Mouse (Mus musculus) kidney, embryonic 16.5 days (tissue): ENCODE results near the gene Scaper. TPM values are rescaled to one million over a fixed set of nuclear protein-coding genes. Genes with fewer than 3 reads are reported as not detected.
A peak's percentile ranks its signal among the peaks of the same experiment; 100 is the strongest.

Source experiments
- ATAC-seq: fragments of 200-750 bp; cut with Nextera tagmentation; 2 replicates; pipeline ENCODE4 v1.8.0; 2017; ENCODE audit warnings: moderate TSS enrichment; ENCODE audit not compliant: low FRiP score, low TSS enrichment
- H3K27ac ChIP-seq: fragments of 300-500 bp; sonication (generic); 2 replicates; pipeline ENCODE4 v1.5.1; 2014; ENCODE audit warnings: low read length
- H3K27me3 ChIP-seq: fragments of 300-500 bp; sonication (generic); 2 replicates; pipeline ENCODE4 v1.6.1; 2014; ENCODE audit warnings: low read length, control low read depth, mixed read lengths; ENCODE audit not compliant: insufficient read depth
- H3K36me3 ChIP-seq: fragments of 300-500 bp; sonication (generic); 2 replicates; pipeline ENCODE4 v1.6.1; 2014; ENCODE audit warnings: low read length, control low read depth, mixed read lengths; ENCODE audit not compliant: insufficient read depth
- H3K4me1 ChIP-seq: fragments of 300-500 bp; sonication (generic); 2 replicates; pipeline ENCODE4 v1.6.1; 2014; ENCODE audit warnings: low read length, control low read depth, mixed read lengths; ENCODE audit not compliant: insufficient read depth
- H3K4me2 ChIP-seq: fragments of 300-500 bp; sonication (generic); replicated peaks from 2 replicates; pipeline ENCODE4 v1.6.1; 2014; ENCODE audit warnings: low read depth, low read length
- H3K4me3 ChIP-seq: fragments of 300-500 bp; sonication (generic); 2 replicates; pipeline ENCODE4 v1.5.1; 2014; ENCODE audit warnings: mild to moderate bottlenecking, low read length
- H3K9ac ChIP-seq: fragments of 300-500 bp; sonication (generic); replicated peaks from 2 replicates; pipeline ENCODE4 v1.6.1; 2014; ENCODE audit warnings: low read length
- H3K9me3 ChIP-seq: fragments of 300-500 bp; sonication (generic); 2 replicates; pipeline ENCODE4 v1.6.1; 2016; ENCODE audit warnings: low read length, control low read depth
- WGBS: fragments of 180-500 bp; shearing (Covaris S2); extraction: QIAGEN DNeasy Blood & Tissue Kit; methylation state at CpG from one replicate; pipeline ENCODE4 v1.1.7; 2014; 5-methylcytosine and 5-hydroxymethylcytosine counted together
- polyA plus RNA-seq: library from polyadenylated mRNA; unstranded; fragments of >200 nt; fragmentation: Nextera tagmentation; extraction: Ambion mirVana; gene quantifications from 2 replicates; pipeline ENCODE4 v1.2.1, GENCODE M21; 2015

The Scaper gene
- polyA plus RNA-seq, 1 experiment from 2014 or later = 8.8 TPM

GRCm38 (mm10) chr9:55560960-55561359 is 377.0 kb downstream of the Scaper start:
- no peaks in the 10 kb centered on the region for H3K27me3 ChIP-seq
- H3K36me3 ChIP-seq = no peaks in the 10 kb centered on the region
- H3K4me2 ChIP-seq = no peak overlapping the region
- ATAC-seq = no peak
- no peak overlapping the region for H3K9ac ChIP-seq
- no peaks in the 10 kb centered on the region for H3K9me3 ChIP-seq
- 100% methylated on average over 1 of the region's 1 CpGs for WGBS
- no peaks in the 10 kb centered on the region for H3K4me1 ChIP-seq
- no peak overlapping the region for H3K27ac ChIP-seq
- H3K4me3 ChIP-seq = no peak overlapping the region

GRCm38 (mm10) chr9:55554986-55555385 is 382.9 kb downstream of the Scaper start:
- Histone ChIP-seq H3K4me3 (no peak overlapping the region), H3K4me2 (no peak overlapping the region), H3K9me3 (no peaks in the 10 kb centered on the region), H3K9ac (no peak overlapping the region), H3K27me3 (peaks cover 6% of the 10 kb centered on the region), H3K36me3 (no peaks in the 10 kb centered on the region), H3K4me1 (no peaks in the 10 kb centered on the region), H3K27ac (no peak overlapping the region)
- 62% methylated on average over 1 of the region's 1 CpGs for WGBS
- no peak for ATAC-seq

- Histone ChIP-seq H3K4me3 (no peak overlapping the region), H3K4me1 (peaks cover 20% of the 10 kb centered on the region), H3K9ac (no peak overlapping the region), H3K27me3 (peaks cover 62% of the 10 kb centered on the region), H3K9me3 (no peaks in the 10 kb centered on the region), H3K36me3 (no peaks in the 10 kb centered on the region), H3K27ac (no peak overlapping the region), H3K4me2 (no peak overlapping the region)
- ATAC-seq = no peak; the same call in 1 of the 2 replicates
- WGBS = 3% methylated on average over 16 of the region's 16 CpGs
Observed at GRCm38 (mm10) chr9:55549302-55549890, 388.5 kb downstream of the Scaper start.

GRCm38 (mm10) chr9:55548871-55549270 is 389.0 kb downstream of the Scaper start:
- ATAC-seq = no peak
- H3K27me3 ChIP-seq = peaks cover 67% of the 10 kb centered on the region
- H3K9me3 ChIP-seq = no peaks in the 10 kb centered on the region
- WGBS = 8% methylated on average over 3 of the region's 3 CpGs
- H3K9ac ChIP-seq = no peak overlapping the region
- no peak overlapping the region for H3K4me3 ChIP-seq
- H3K4me2 ChIP-seq = no peak overlapping the region
- peaks cover 20% of the 10 kb centered on the region for H3K4me1 ChIP-seq
- no peaks in the 10 kb centered on the region for H3K36me3 ChIP-seq
- H3K27ac ChIP-seq = no peak overlapping the region

GRCm38 (mm10) chr9:55546176-55547010 is 391.5 kb downstream of the Scaper start:
- no peaks in the 10 kb centered on the region for H3K36me3 ChIP-seq
- peaks cover 89% of the 10 kb centered on the region for H3K27me3 ChIP-seq
- H3K4me1 ChIP-seq = peaks cover 32% of the 10 kb centered on the region

GRCm38 (mm10) chr9:55545556-55546175 is 392.3 kb downstream of the Scaper start:
- H3K9ac ChIP-seq = no peak overlapping the region
- 5% methylated on average over 41 of the region's 41 CpGs for WGBS
- H3K9me3 ChIP-seq = no peaks in the 10 kb centered on the region
- H3K27ac ChIP-seq = no peak overlapping the region
- ATAC-seq = no peak
- peaks cover 91% of the 10 kb centered on the region for H3K27me3 ChIP-seq
- no peaks in the 10 kb centered on the region for H3K36me3 ChIP-seq
- peaks cover 38% of the 10 kb centered on the region for H3K4me1 ChIP-seq
- peak overlapping the region; percentile 53 for H3K4me2 ChIP-seq
- H3K4me3 ChIP-seq = peak overlapping the region; percentile 42

More at GRCm38 (mm10) chr9:55546176-55547010, 391.5 kb downstream of the Scaper start:
- no peaks in the 10 kb centered on the region for H3K9me3 ChIP-seq
- peak overlapping the region; percentile 53 for H3K4me2 ChIP-seq
- WGBS = 3% methylated on average over 63 of the region's 63 CpGs
- no peak overlapping the region for H3K27ac ChIP-seq
- H3K4me3 ChIP-seq = peak overlapping the region; percentile 42
- peak; percentile 40; the same call in 1 of the 2 replicates for ATAC-seq
- no peak overlapping the region for H3K9ac ChIP-seq

GRCm38 (mm10) chr9:55544861-55545555 is 392.9 kb downstream of the Scaper start:
- ATAC-seq = no peak
- no peak overlapping the region for H3K27ac ChIP-seq
- H3K4me3 ChIP-seq = peak overlapping the region; percentile 42
- peak overlapping the region; percentile 26 for H3K4me2 ChIP-seq
- H3K9ac ChIP-seq = no peak overlapping the region
- peaks cover 96% of the 10 kb centered on the region for H3K27me3 ChIP-seq
- no peaks in the 10 kb centered on the region for H3K36me3 ChIP-seq
- H3K9me3 ChIP-seq = no peaks in the 10 kb centered on the region
- WGBS = under 1% methylated on average over 30 of the region's 30 CpGs
- H3K4me1 ChIP-seq = peaks cover 42% of the 10 kb centered on the region

GRCm38 (mm10) chr9:55543703-55544401 is 394.1 kb downstream of the Scaper start:
- no peaks in the 10 kb centered on the region for H3K9me3 ChIP-seq
- no peak overlapping the region for H3K27ac ChIP-seq
- no peak overlapping the region for H3K9ac ChIP-seq
- H3K4me1 ChIP-seq = peaks cover 42% of the 10 kb centered on the region
- H3K4me3 ChIP-seq = peak overlapping the region; percentile 7
- under 1% methylated on average over 46 of the region's 46 CpGs for WGBS
- peaks cover 96% of the 10 kb centered on the region for H3K27me3 ChIP-seq
- peak overlapping the region; percentile 32 for H3K4me2 ChIP-seq
- no peaks in the 10 kb centered on the region for H3K36me3 ChIP-seq
- ATAC-seq = no peak

GRCm38 (mm10) chr9:55543336-55543702 is 394.6 kb downstream of the Scaper start:
- Histone ChIP-seq H3K27me3 (peaks cover 96% of the 10 kb centered on the region), H3K27ac (no peak overlapping the region), H3K9me3 (no peaks in the 10 kb centered on the region), H3K4me1 (peaks cover 42% of the 10 kb centered on the region), H3K36me3 (no peaks in the 10 kb centered on the region), H3K4me2 (no peak overlapping the region), H3K4me3 (no peak overlapping the region; the same call in 1 of the 2 replicates), H3K9ac (no peak overlapping the region)
- 12% methylated on average over 8 of the region's 8 CpGs for WGBS
- no peak for ATAC-seq
